ENCODE assay signal across 29 mouse cellular contexts in genomic region chr6:24601668-24602067, GRCm38 (mm10). TPM values are rescaled to one million over a fixed set of nuclear protein-coding genes. Genes with fewer than 3 reads are reported as not detected.
DNase-seq lines count a peak whose midpoint lies in the region; ATAC-seq and TF ChIP-seq lines count a peak whose summit lies in the region.
"Had no signal": no experiment of that assay in that cellular context is flagged by ENCODE, and none has a peak within 500 bp of the region (broad histone marks: within the 10 kb centered on the region; RNA-seq: fewer than 3 reads in every experiment).

No protein-coding gene starts in this region.

- intact Hi-C loops in gastrocnemius, postnatal 14 days (cut with DNase I; ENCODE audit: low total_unique reads), result no loop called here

- H3K36me3 ChIP-seq in heart, embryonic 10.5 days, result peaks cover 33% of the 10 kb centered on the region
- peaks cover 43% of the 10 kb centered on the region for H3K36me3 ChIP-seq in heart, postnatal 0 days (replicated peaks; ENCODE audit: control insufficient read depth, insufficient read depth, low read length)
- H3K36me3 ChIP-seq: forebrain, embryonic 15.5 days; G1E; kidney, embryonic 15.5 days; lung, embryonic 15.5 days; midbrain, embryonic 13.5 days; neural tube, embryonic 15.5 days; stomach, embryonic 15.5 days had no signal

- TF ChIP-seq CTCF in heart, postnatal 0 days (IDR thresholded peaks at IDR 0.05; ENCODE audit: low read depth), result no peak

- H3K4me1 ChIP-seq in heart, embryonic 10.5 days, result peaks cover 35% of the 10 kb centered on the region
- peaks cover 18% of the 10 kb centered on the region for H3K4me1 ChIP-seq in heart, postnatal 0 days (ENCODE audit: control insufficient read depth, insufficient read depth)
- H3K4me1 ChIP-seq: forebrain, embryonic 15.5 days; kidney, embryonic 15.5 days; neural tube, embryonic 15.5 days; stomach, embryonic 15.5 days had no signal

- no peak for ATAC-seq in heart, postnatal 0 days (ENCODE audit: insufficient read depth, low read depth)
- ATAC-seq: activated CD4-positive, CD25-positive, alpha-beta regulatory T cell, adult 4 months; forebrain, embryonic 15.5 days; hindbrain, embryonic 16.5 days; intestine, embryonic 16.5 days; midbrain, embryonic 13.5 days had no signal

- H3K9me3 ChIP-seq in heart, embryonic 10.5 days, result no peaks in the 10 kb centered on the region
- no peaks in the 10 kb centered on the region for H3K9me3 ChIP-seq in heart, postnatal 0 days (replicated peaks; ENCODE audit: control insufficient read depth, low read length)
- H3K9me3 ChIP-seq: forebrain, embryonic 15.5 days; G1E; kidney, embryonic 15.5 days; lung, embryonic 15.5 days; midbrain, embryonic 13.5 days; neural tube, embryonic 15.5 days; stomach, embryonic 15.5 days had no signal

- H3K4me3 ChIP-seq in heart, embryonic 10.5 days, result peak overlapping the region; percentile 60; the same call in 1 of the 2 replicates
- peak overlapping the region; percentile 59 for H3K4me3 ChIP-seq in heart, postnatal 0 days (ENCODE audit: low read depth, low read length)
- H3K4me3 ChIP-seq: forebrain, embryonic 15.5 days; kidney, embryonic 15.5 days; lung, embryonic 15.5 days; midbrain, embryonic 13.5 days; neural tube, embryonic 15.5 days; stomach, embryonic 15.5 days had no signal

- H3K4me2 ChIP-seq in heart, postnatal 0 days (ENCODE audit: low read depth, low read length), result peak overlapping the region; percentile 66
- H3K4me2 ChIP-seq: forebrain, embryonic 15.5 days; kidney, embryonic 15.5 days; liver, embryonic 11.5 days; lung, embryonic 15.5 days; midbrain, embryonic 13.5 days; neural tube, embryonic 15.5 days; stomach, embryonic 15.5 days had no signal

- H3K27me3 ChIP-seq in heart, embryonic 10.5 days (ENCODE audit: insufficient read depth, poor library complexity, severe bottlenecking), result no peaks in the 10 kb centered on the region
- H3K27me3 ChIP-seq in heart, postnatal 0 days (ENCODE audit: control insufficient read depth, insufficient read depth, low read length), result no peaks in the 10 kb centered on the region
- H3K27me3 ChIP-seq: forebrain, embryonic 15.5 days; kidney, embryonic 15.5 days; lung, embryonic 15.5 days; midbrain, embryonic 13.5 days; neural tube, embryonic 15.5 days; stomach, embryonic 15.5 days had no signal

- H3K9ac ChIP-seq in heart, postnatal 0 days (replicated peaks; ENCODE audit: low read depth, low read length), result peak overlapping the region; percentile 90; the same call in 1 of the 2 replicates
- H3K9ac ChIP-seq: forebrain, embryonic 15.5 days; kidney, embryonic 15.5 days; lung, embryonic 15.5 days; midbrain, embryonic 13.5 days; neural tube, embryonic 15.5 days; stomach, embryonic 15.5 days had no signal

- TF ChIP-seq EP300 in heart, postnatal 0 days (IDR thresholded peaks at IDR 0.05; ENCODE audit: low read depth), result no peak

- 4% methylated on average over 1 of the region's 1 CpGs for WGBS in heart, embryonic 10.5 days
- WGBS in heart, postnatal 0 days, result 7% methylated on average over 1 of the region's 1 CpGs

- H3K27ac ChIP-seq in heart, embryonic 10.5 days, result 0 out of 2 replicates have a peak overlapping the region, but pooled peaks have one; percentile 22
- H3K27ac ChIP-seq in heart, postnatal 0 days (ENCODE audit: low read depth), result peak overlapping the region; percentile 97
- H3K27ac ChIP-seq: forebrain, embryonic 15.5 days; kidney, embryonic 15.5 days; lung, embryonic 15.5 days; midbrain, embryonic 13.5 days; neural tube, embryonic 15.5 days; stomach, embryonic 15.5 days had no signal

- DNase-seq in adrenal gland, postnatal 10 days, result peak; percentile 3
- DNase-seq in adrenal gland, adult 8-10 months, result no peak
- no peak for DNase-seq in heart, embryonic 10.5 days (ENCODE audit: low spot score)
- no peak for DNase-seq in heart, adult 8-10 months (ENCODE audit: low spot score)
- DNase-seq in gastrocnemius, postnatal 14 days, result peak; percentile 36
- no peak for DNase-seq in heart, postnatal 0 days (ENCODE audit: low spot score)
- DNase-seq in embryo, embryonic 11 days, result no peak
- DNase-seq in urinary bladder, adult 18-20 months (ENCODE audit: low spot score in 2 of 2), result no peak
- DNase-seq: cerebellum, adult 11 months; cerebellum, postnatal 14 days; thymus, adult 18-20 months; thymus, postnatal 4 days had no signal

RNA-seq across cellular contexts. Expression of gene Lmod2, which starts 4.1 kb away (rescaled TPM):
- total RNA-seq in adrenal gland, postnatal 10 days (2021), result 10 to 100 TPM; 11.5 to 17.4 TPM
- under 1 TPM in 1 of 4 experiments, not detected in 3; 0.35 TPM for total RNA-seq in adrenal gland, adult 8-10 months (2022)
- 19.9 and 36.7 TPM in 2 replicates for polyA plus RNA-seq in heart, embryonic 10.5 days (2016; fragmentation: Nextera tagmentation; extraction: Ambion mirVana)
- 100 to 1,000 TPM; 758 to 914 (median 862) TPM for total RNA-seq in heart, adult 8-10 months (2022)
- total RNA-seq in gastrocnemius, postnatal 14 days (2021), result 100 to 1,000 TPM; 118 to 208 TPM
- total RNA-seq in heart, postnatal 0 days (2014; rRNA removed; ENCODE audit: low replicate concordance), result 51.9 and 68.1 TPM in 2 replicates
- polyA plus RNA-seq in heart, postnatal 0 days (2015; fragmentation: Nextera tagmentation; extraction: Ambion mirVana), result 62.2 and 70.3 TPM in 2 replicates
- total RNA-seq: hematopoietic stem cell, adult 5-6 weeks; layer of hippocampus, postnatal 14 days; megakaryocyte, adult 5-6 weeks had no signal
- polyA plus RNA-seq: activated CD4-positive, CD25-positive, alpha-beta regulatory T cell, adult 4 months; forebrain, embryonic 15.5 days; G1E; hindbrain, embryonic 16.5 days; intestine, embryonic 16.5 days; large intestine, adult 2 months; limb, embryonic 11.5 days; midbrain, embryonic 13.5 days; spleen, adult 2 months had no signal

Comparison
In these comparisons a context has a peak if more than half of its experiments do, and no peak if none do; other contexts are left out.
1. DNase-seq: peak in adrenal gland, postnatal 10 days (single experiment) and gastrocnemius, postnatal 14 days (single experiment); none in adrenal gland, adult 8-10 months (single experiment), heart, embryonic 10.5 days (single experiment), heart, adult 8-10 months (single experiment), heart, postnatal 0 days (single experiment), embryo, embryonic 11 days (single experiment) and urinary bladder, adult 18-20 months (0 of 2).
2. RNA of gene Lmod2, which starts 4.1 kb away (total RNA-seq): 758 to 914 TPM in heart, adult 8-10 months, 118 to 208 TPM in gastrocnemius, postnatal 14 days, 51.9 to 68.1 TPM in heart, postnatal 0 days and 11.5 to 17.4 TPM in adrenal gland, postnatal 10 days; 0.35 TPM in adrenal gland, adult 8-10 months; every median in the first group is over 4 times any median in the second.